Mouse (Mus musculus) lung, postnatal 14 days (tissue): ENCODE data around the gene Gm10392.
"Not testable (repeated sequence)": the region's sequence is repeated elsewhere in the genome, so short reads cannot be mapped to it uniquely, and the experiment has no call there.

Experiments used
- DNase-seq: peaks from one replicate; pipeline ENCODE4 v3.0.0; 2021

Gm10392 gene

GRCm38 (mm10) chr11:77519043-77519442, at the start of gene Gm10392:
TSS of gene Gm10392 (minus strand) at chr11:77519198.
- DNase-seq: peak; percentile 51

DNA sequence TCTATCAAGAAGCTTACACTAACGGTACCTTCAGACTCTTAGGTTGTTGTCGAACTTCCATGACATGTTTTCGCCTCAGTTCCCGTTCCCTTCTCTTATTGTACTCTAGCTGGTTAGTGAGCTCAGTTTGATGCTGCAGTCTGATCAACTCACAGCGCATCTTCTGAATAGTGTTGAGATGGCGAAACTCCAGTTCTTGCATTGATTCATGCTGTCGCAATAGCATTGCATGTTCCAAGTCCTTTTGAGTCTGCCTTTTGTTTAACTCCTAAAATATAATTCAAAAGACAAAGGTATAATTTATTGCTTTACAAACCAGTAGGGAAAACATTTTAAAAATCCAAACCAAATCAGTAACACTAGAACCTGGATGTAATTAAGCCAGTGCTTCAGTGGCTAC, 26.3 kb upstream of the Gm10392 start:
- DNase-seq: no peak

DNA sequence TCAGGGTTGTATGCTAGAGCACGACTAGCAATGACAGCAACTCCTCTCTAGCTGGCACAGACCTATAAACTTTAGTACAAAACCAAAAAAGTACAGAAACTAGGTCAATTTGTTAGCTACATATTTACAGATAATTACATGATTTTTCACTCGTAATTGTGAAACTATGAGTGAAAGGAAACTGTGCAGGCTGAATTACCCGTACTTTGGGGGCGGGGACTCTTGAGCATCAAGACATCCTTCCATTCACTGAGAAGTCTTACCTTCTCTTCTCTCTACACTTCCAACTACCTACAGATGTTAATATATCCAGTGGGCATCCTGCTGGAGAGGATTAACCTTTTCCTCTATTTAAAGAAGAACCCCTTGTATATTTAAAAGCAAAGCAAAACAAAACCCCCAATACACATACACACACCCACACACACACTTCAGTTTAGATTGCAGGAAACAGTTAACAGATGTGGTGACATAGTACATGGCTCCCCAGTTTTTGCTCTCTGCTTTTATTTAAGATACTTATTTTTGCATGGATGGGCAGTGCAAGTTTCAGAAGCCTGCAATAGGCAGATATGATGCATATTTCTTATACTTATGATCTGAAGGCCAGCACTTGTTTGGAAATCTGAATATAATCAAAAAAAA, 13.3 kb upstream of the Gm10392 start:
- DNase-seq: no peak

- no peak for DNase-seq
These were observed 11.9 kb upstream of the Gm10392 start for GRCm38 (mm10) chr11:77530862-77531261.

- DNase-seq: no peak
These were observed 10.6 kb upstream of the Gm10392 start for GRCm38 (mm10) chr11:77529644-77530043.

GRCm38 (mm10) chr11:77528420-77528819, 9.4 kb upstream of the Gm10392 start:
- not testable (repeated sequence) for DNase-seq

DNA sequence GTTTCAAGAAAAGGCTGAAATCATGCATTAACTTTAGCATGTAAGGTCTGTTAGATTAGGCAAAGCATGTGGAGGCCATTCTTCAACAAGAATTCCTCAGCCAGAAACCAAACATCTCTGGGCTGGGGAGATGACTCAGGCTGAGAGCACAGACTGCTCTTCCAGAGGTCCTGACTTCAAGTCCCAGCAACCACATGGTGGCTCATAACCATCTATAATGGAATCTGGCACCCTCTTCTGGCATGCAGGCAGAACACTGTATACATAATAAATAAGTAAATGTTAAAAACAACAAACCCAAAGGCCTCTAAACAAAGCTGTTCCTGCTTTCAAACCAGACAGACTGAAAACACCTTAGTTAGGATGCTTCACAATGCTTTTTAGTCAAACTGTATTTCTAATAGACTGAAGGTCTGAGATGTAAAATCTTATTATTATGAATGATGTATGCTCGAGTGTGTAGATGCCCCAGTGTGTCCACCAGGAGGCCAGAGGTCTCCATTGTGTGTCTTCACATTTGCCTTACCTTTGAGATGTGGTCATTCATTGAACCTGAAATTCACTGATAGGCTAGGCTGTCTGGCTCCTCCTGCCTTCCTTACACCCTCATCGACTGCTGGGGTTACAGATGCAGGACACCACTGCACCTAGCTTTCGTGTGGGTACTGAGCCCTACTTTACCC, 6.9 kb upstream of the Gm10392 start:
- DNase-seq: no peak

DNA sequence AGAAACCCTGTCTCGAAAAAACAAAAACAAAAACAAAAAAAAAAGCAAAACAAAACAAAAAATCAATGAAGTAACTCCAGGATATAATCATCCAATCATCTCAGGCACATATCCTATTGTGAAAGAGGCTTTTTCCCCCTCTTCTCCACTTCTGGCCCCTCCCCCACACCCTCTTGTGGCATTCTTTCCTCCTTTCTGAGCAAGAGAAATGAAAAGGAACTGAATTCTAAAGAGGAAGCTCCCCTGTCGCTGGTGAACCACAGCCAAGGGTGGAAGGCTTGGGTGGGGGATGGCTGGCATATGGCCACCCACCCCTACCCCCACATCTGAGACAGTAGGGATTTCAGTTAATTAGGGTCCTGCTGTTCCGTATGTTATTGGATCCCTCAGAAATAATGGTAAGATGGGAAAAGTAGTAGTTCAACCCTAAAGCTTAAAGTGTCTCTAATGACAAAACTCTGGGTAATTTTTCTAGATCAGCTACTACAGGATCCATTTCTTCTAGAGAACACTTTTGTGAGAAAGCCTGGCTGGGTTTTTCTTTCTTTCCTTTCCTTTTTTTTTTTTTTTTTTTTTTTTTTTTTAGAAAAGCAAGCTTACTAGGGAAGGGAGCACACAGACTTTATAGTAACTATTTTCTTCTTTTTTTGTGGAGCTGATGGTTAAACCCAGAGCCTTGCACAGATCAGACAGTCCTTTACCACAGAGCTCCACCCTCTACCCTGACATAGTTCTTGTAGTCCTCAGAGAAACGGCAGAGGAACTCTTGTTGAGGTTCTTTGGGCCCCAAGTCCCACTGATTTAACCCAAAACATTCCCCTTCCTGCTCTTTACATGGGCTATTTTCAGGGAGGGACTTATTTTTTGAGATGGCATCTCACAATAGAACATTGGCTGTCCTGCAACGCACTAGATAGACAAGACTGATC, 1.9 kb upstream of the Gm10392 start:
- peak; percentile 63 for DNase-seq

DNA sequence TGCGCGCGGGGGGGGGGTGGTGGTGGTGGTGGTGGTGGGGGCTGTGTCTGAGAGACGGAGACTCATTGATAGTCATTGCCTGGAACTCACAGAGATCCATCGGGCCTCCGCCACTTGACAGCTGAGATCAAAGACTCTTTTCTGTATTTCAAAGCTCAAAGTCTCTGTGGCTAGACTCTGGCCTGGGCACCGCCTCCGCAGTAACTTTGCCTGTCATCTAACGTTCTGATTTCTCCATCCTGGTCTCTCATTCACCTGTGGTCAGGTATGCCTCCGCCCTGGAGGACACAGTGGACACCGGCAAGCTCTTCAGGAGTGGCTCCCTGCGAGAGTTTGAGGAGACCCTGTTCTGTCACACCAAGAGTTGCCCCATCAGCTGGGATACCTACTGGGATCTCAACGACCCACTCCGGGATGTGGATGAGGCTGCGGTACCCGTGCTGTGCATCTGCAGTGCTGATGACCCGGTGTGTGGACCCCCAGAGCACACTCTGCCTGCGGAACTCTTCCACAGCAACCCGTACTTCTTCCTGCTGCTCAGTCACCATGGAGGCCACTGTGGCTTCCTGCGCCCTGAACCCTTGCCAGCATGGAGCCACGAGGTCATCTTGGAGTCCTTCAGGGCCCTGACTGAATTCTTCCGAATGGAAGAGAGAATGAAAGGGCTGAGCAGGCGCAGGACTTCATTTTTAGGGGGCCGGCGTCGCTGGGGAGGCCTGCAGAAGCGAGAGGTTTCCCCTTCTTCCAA, 773 bp downstream of the Gm10392 start:
- DNase-seq: no peak

DNA sequence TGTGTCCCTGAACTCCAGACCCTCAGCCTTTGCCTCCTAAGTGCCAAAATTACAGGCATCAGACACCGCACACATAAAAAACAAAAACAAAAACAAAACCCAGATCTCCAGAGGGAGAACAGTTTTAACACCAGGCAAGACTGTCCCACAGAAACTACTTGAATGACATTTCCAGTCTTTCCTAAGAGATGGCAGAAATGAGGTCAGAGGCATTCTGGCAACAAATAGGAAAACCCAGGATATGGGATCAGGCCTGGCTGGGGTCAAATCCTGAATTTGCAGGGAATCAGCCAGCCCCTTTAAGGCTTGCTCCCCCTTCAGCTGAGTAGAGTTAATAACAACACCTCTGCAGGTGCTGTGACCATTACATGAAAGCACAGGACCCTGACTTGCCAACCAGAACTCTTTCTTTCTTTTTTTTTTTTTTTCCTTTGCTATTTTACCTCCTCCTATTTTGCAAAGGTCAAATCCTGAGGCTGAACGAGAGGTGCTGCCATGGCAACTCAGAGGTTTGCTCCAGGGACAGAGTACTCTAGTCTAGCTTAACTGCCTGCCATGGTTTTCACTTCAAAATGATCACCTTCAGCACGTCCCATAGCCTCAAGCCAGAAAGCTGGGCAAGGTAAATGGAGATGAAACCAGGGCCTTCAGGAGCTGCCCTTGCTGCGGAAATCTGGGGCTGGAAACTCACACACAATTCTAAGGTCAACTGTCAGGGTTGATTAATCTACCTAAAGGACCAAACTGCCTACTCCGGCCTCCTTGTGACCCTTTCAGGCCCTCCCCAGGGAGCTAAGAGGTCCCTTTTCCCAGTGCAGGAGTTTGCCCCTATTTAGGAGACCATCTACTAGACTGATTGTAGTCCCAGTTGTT, 2.2 kb downstream of the Gm10392 start:
- no peak for DNase-seq

- DNase-seq: no peak
These were observed 3.1 kb downstream of the Gm10392 start, which contains the start of gene Trp53i13 for GRCm38 (mm10) chr11:77515637-77516552. TSS of gene Trp53i13 (minus strand) at chr11:77515980.

DNA sequence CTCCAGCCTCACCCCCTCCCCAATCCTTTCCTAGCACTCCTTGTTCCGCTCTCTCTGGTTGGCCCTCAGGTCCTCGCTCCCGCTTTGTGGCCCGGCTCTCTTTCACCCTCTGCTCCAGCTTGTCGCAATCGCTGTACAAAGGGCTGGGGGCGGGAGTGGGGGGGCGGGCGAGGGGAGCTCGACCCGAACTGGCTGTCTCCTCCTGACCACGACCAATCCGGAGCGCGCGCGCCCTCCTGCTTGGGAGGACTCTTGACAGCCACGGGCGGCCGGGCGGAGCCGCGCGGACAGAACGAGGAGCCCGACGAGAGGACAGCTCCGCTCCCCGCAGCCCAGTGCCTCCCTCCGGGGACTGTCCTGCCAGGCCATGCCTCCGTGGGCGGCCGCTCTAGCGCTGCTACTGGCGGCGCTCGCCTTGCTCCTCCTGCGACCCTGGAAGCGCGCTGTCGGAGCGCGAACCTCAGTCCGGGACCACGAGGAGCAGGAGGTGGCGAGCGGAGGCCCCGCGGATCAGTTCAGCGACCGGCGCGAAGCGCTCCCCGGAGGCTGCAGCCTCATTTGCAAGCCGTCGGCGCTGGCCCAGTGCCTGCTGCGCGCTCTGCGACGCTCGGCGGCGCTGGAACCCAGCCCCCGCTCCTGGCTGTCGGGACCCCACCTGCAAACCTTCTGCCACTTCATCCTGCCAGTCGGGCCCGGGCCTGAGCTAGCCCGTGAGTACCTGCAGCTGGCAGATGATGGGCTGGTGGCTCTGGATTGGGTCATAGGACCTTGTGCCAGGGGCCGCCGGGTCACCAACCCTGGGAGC, 4.0 kb downstream of the Gm10392 start, which contains the start of gene Abhd15:
Gene Abhd15 (plus strand): TSS at position 290 of the 805 bp plus-strand sequence.
- peak; percentile 86 for DNase-seq

DNA sequence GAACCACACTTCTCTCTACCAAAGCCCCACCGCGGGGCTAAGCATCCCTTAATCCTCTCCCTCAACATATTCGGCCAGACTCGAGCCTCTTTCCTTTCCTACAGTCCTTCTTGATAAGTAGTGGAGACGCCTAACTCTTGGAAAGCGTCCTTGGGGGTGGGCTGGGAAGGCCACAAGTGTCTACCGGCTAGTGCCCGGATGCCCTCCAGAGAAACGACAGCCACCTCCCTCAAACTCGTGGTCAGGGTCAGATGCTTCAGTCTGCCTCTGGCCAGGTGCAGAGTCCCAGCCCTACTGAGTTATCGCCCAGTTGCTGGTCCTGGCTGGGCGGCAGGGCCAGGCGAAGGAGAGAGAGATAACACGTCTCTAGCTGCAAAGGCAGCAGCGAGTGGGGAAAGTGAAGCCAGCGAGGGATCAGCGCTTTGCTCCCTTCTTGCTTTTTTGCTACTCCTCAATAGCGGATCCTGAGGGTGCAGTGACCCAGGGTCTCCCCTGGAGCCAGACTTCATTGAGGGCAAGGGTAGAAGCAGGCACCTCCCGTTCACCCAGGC, 4.6 kb downstream of the Gm10392 start:
- no peak for DNase-seq

- DNase-seq: no peak
These were observed 5.2 kb downstream of the Gm10392 start for GRCm38 (mm10) chr11:77513811-77514170.

GRCm38 (mm10) chr11:77512891-77513810, 5.8 kb downstream of the Gm10392 start:
- DNase-seq: peak; percentile 90

GRCm38 (mm10) chr11:77511336-77511735, 7.7 kb downstream of the Gm10392 start:
- DNase-seq: no peak

DNA sequence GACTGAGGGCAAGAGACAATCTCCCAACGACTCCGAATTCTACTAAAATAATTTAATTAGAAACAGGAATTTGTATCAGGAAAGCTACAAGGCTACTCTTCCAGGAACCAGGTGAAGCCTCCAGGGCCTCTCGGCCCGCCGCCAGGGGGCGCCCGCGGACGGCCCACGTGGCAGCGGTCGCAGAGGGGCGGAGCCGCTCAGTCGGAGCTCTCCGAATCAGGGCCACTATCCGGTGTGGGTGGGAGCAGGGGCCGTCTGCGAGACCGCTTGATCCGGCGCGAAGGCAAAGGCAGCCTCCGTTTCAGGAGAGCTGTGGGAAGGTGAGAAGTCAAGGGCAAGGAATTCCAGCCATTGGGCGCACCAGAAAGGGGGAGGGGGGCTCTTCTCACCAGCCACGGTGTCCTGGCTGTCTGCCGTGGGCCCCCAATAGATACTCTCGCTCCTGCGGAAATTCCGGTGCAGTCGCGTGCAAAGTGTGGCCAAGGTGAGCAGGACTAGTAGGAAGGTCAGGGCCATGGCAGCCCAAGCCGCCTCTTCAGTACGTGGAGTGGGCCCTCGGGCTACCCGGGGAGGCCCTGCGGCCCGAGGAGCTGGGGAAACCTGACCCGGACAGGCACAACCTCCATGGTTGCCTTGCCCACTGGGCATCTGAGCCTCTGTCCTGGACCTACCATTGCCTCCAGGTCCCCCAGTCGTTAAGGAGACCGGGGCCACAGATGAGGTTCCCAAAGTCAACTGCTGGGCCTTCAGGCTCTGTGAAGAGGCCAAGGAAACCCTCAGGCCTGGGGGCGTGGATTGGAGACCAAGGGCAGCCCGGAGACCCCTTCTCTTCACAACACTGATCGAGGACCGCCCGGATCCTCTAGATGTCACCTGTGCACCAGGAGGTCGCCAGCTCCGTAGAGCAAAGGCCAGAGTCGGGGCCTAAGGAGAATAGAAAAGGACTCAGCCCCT, 10.7 kb downstream of the Gm10392 start:
- peak; percentile 89 for DNase-seq
